Mouse (Mus musculus) CH12.LX (cell line): ENCODE results near the gene Tpsb2.

Experiments
- CTCF ChIP-seq, 2 experiments: IDR thresholded peaks in 1 of 2; conservative IDR thresholded peaks in 1 of 2; 2 replicates each; pipeline ENCODE4 v1.5.1; 2011 to 2012; ENCODE audit warnings: low read depth in 2 of 2, low read length in 2 of 2, improper control_type of control experiment in 1 of 2, inconsistent platforms in 1 of 2, mild to moderate bottlenecking in 1 of 2, moderate library complexity in 1 of 2
- EP300 ChIP-seq: IDR thresholded peaks from 2 replicates; pipeline ENCODE4 v1.6.1; 2011; ENCODE audit warnings: low read length, improper control_type of control experiment
- ETS1 ChIP-seq: conservative IDR thresholded peaks from 2 replicates; pipeline ENCODE4 v1.6.1; 2012; ENCODE audit warnings: low read depth, mild to moderate bottlenecking, inconsistent platforms, low read length, improper control_type of control experiment, moderate library complexity
- NRF1 ChIP-seq: IDR thresholded peaks from 2 replicates; pipeline ENCODE4 v1.6.1; 2014; ENCODE audit warnings: low read depth, mild to moderate bottlenecking, inconsistent platforms, low read length, improper control_type of control experiment, moderate library complexity
- POLR2A ChIP-seq: IDR thresholded peaks from 2 replicates; pipeline ENCODE4 v1.6.1; 2011; ENCODE audit warnings: low read depth, mild to moderate bottlenecking, improper control_type of control experiment, low read length

DNA sequence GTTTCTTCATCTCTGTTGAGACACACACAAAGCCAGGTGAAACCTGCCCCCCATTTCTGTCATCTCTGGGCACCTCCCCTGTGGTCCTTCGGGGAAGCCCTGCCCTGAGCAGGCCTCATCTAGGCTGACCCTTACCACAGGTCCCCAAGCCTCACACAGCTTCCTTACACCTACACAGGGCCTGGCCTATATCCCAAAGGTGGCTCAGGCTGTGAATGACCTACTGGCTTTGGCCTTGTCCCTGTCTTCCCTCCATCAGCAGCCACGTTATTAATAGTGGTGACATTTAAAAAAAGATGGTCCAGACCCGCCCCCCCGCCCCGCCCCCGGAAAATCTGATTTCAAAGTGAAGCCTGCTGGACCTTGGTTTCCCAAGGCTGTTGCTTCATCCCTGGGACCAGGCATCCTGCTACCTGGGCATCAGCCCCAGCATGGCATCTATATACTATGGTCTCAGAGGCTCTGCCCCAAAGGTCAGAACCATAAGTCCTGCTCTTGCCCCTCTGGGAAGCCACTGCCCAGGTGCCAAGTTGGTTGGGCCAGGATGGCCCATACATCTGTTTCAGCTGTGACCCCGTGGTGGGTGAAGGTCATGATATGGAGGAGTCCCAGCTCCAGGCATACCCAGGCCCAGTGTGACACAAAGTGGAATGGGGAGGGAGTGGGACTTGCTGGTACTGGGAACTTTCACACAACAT lies 42.3 kb downstream of the Tpsb2 start:
- no peak for TF ChIP-seq ETS1
- TF ChIP-seq POLR2A, result no peak
- TF ChIP-seq EP300, result no peak
- no peak for TF ChIP-seq CTCF (conservative IDR thresholded peaks at IDR 0.05 in 1 of 2, IDR thresholded peaks at IDR 0.05 in 1 of 2; ENCODE audit: low read depth in 2 of 2, low read length in 2 of 2)
- no peak for TF ChIP-seq NRF1
